Mouse (Mus musculus) stomach, embryonic 15.5 days (tissue): ENCODE data around the gene Cldn10. TPM values are rescaled to one million over a fixed set of nuclear protein-coding genes. Genes with fewer than 3 reads are reported as not detected.
"Not testable (repeated sequence)": the region's sequence is repeated elsewhere in the genome, so short reads cannot be mapped to it uniquely, and the experiment has no call there.

Experiments used
- ATAC-seq: fragments of 200-750 bp; cut with Nextera tagmentation; 2 replicates; pipeline ENCODE4 v1.8.0; 2017; ENCODE audit warnings: low read depth, moderate number of reproducible peaks, moderate TSS enrichment; ENCODE audit not compliant: insufficient read depth, low FRiP score
- H3K27ac ChIP-seq: fragments of 300-500 bp; sonication (generic); 2 replicates; pipeline ENCODE4 v1.5.1; 2015; ENCODE audit warnings: mild to moderate bottlenecking, inconsistent platforms
- H3K27me3 ChIP-seq: fragments of 300-500 bp; sonication (generic); replicated peaks from 2 replicates; pipeline ENCODE4 v1.6.1; 2015; ENCODE audit warnings: inconsistent platforms
- H3K36me3 ChIP-seq: fragments of 300-500 bp; sonication (generic); 2 replicates; pipeline ENCODE4 v1.6.1; 2015; ENCODE audit warnings: inconsistent platforms
- H3K4me1 ChIP-seq: fragments of 300-500 bp; sonication (generic); 2 replicates; pipeline ENCODE4 v1.6.1; 2015; ENCODE audit warnings: inconsistent platforms
- H3K4me2 ChIP-seq: fragments of 300-500 bp; sonication (generic); 2 replicates; pipeline ENCODE4 v1.6.1; 2015; ENCODE audit warnings: mild to moderate bottlenecking, inconsistent platforms
- H3K4me3 ChIP-seq: fragments of 300-500 bp; sonication (generic); replicated peaks from 2 replicates; pipeline ENCODE4 v1.5.1; 2015; ENCODE audit warnings: inconsistent platforms
- H3K9ac ChIP-seq: fragments of 300-500 bp; sonication (generic); 2 replicates; pipeline ENCODE4 v1.6.1; 2015; ENCODE audit warnings: inconsistent platforms
- H3K9me3 ChIP-seq: fragments of 300-500 bp; sonication (generic); 2 replicates; pipeline ENCODE4 v1.6.1; 2016; ENCODE audit warnings: inconsistent platforms
- WGBS: fragments of 180-500 bp; shearing (Covaris S2); methylation state at CpG from one replicate; pipeline ENCODE4 v1.1.7; 2015; 5-methylcytosine and 5-hydroxymethylcytosine counted together
- polyA plus RNA-seq: library from polyadenylated mRNA; unstranded; fragments of >200 nt; fragmentation: Nextera tagmentation; extraction: Ambion mirVana; gene quantifications from 2 replicates; pipeline ENCODE4 v1.2.1, GENCODE M21; 2015

Cldn10 gene
- polyA plus RNA-seq, 1 experiment from 2014 or later = 70.1 TPM

- not testable (repeated sequence) for H3K4me2 ChIP-seq, H3K4me1 ChIP-seq
- 64% methylated on average over 2 of the region's 2 CpGs for WGBS
Observed at GRCm38 (mm10) chr14:118808183-118808582, 20.5 kb downstream of the Cldn10 start.

DNA sequence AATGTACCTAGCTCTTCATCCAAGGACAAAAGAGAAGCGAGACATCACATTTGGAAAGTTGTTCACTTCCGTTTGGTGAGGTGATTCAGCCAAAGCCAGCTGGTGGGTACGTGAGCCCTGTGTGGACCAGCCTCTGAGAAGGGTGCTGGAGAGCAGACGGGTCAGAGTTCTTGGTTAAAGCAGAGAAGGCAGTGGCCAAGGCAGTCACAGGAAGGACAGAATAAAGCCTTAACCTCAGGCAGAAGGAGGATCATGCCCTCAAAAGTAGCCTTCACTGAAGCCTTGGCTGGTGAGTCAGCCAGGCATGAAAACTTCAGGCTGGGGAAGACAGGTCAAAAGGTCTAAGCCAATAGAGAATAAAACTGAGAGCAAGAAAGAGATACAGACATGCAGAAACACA is 22.0 kb downstream of the Cldn10 start:
- H3K9ac ChIP-seq = no peak overlapping the region
- ATAC-seq = no peak
- H3K4me1 ChIP-seq = no peaks in the 10 kb centered on the region
- H3K36me3 ChIP-seq = no peaks in the 10 kb centered on the region
- H3K27me3 ChIP-seq = no peaks in the 10 kb centered on the region
- H3K4me3 ChIP-seq = no peak overlapping the region
- H3K27ac ChIP-seq = no peak overlapping the region
- H3K4me2 ChIP-seq = no peak overlapping the region
- 77% methylated on average over 4 of the region's 4 CpGs for WGBS
- H3K9me3 ChIP-seq = no peaks in the 10 kb centered on the region

More at GRCm38 (mm10) chr14:118808183-118808582, 20.5 kb downstream of the Cldn10 start:
- not testable (repeated sequence) for H3K27ac ChIP-seq, H3K4me3 ChIP-seq, ATAC-seq, H3K36me3 ChIP-seq, H3K27me3 ChIP-seq, H3K9me3 ChIP-seq, H3K9ac ChIP-seq

DNA sequence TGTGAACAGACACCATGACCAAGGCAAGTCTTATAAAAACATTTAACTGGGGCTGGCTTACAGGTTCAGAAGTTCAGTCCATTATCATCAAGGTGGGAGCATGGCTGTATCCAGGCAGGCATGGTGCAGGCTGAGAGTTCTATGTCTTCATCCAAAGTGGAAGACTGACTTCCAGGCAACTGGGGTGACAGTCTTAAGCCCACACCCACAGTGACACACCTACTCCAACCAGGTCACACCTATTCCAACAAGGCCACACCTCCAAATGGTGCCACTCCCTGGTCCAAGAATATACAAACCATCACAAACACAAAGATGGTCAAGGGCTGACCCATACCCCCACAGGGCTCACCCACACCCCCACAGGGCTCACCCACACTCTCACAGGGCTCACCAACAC is 23.5 kb downstream of the Cldn10 start:
- not testable (repeated sequence) for H3K36me3 ChIP-seq, H3K4me3 ChIP-seq, H3K9ac ChIP-seq, H3K27ac ChIP-seq, H3K9me3 ChIP-seq, H3K27me3 ChIP-seq, H3K4me2 ChIP-seq, ATAC-seq, H3K4me1 ChIP-seq

GRCm38 (mm10) chr14:118813111-118813510 is 25.4 kb downstream of the Cldn10 start:
- H3K4me3 ChIP-seq = no peak overlapping the region
- no peak overlapping the region for H3K27ac ChIP-seq
- H3K4me1 ChIP-seq = no peaks in the 10 kb centered on the region
- H3K4me2 ChIP-seq = no peak overlapping the region
- ATAC-seq = no peak
- 68% methylated on average over 7 of the region's 7 CpGs for WGBS
- no peaks in the 10 kb centered on the region for H3K9me3 ChIP-seq
- H3K27me3 ChIP-seq = no peaks in the 10 kb centered on the region
- H3K9ac ChIP-seq = no peak overlapping the region
- H3K36me3 ChIP-seq = no peaks in the 10 kb centered on the region

DNA sequence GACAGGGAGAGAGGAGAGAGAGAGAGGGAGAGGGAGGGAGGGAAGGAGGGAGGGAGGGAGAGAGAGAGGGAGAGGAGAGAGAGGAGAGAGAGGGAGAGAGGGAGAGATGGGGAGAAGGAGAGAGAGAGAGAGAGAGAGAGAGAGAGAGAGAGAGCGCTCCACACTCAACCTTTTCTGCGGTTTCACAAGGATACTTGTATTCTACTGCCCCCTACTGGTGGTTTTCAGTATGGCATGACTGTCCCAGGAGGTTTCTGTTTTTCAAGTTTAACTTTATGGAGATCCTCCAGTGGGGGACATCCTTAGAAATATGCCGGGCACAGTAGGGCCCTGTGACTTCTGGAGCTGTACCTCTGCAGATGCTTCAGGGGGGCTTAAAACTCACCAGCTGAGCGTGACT is 28.8 kb downstream of the Cldn10 start:
- H3K36me3 ChIP-seq = no peaks in the 10 kb centered on the region
- no peak overlapping the region for H3K4me3 ChIP-seq
- 22% methylated on average over 4 of the region's 4 CpGs for WGBS
- no peak for ATAC-seq
- H3K27ac ChIP-seq = no peak overlapping the region
- H3K9ac ChIP-seq = no peak overlapping the region
- H3K27me3 ChIP-seq = no peaks in the 10 kb centered on the region
- no peak overlapping the region for H3K4me2 ChIP-seq
- H3K4me1 ChIP-seq = no peaks in the 10 kb centered on the region
- no peaks in the 10 kb centered on the region for H3K9me3 ChIP-seq

DNA sequence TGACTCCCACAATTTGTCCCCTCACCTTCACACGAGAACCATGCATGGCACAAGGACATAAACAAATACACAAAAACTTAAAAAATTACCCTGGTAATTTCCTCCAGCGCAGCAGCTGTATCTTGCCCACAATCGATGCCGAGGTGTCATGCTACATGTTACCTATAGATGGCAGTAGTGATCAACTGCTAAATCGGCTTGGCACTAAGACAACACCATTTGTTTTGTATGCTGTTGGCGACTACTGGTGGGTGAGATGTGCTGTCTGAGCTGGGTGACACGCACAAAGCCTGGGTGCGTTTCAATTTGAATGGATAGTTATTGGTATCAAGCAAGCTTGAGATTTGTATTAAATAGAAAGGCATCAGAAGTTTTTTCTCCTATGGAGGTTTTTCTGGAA is 32.4 kb downstream of the Cldn10 start:
- Histone ChIP-seq H3K36me3 (no peaks in the 10 kb centered on the region), H3K4me3 (no peak overlapping the region), H3K9ac (no peak overlapping the region), H3K27ac (no peak overlapping the region), H3K9me3 (no peaks in the 10 kb centered on the region), H3K4me2 (no peak overlapping the region), H3K27me3 (no peaks in the 10 kb centered on the region), H3K4me1 (no peaks in the 10 kb centered on the region)
- WGBS = 10% methylated on average over 8 of the region's 8 CpGs
- ATAC-seq = no peak

DNA sequence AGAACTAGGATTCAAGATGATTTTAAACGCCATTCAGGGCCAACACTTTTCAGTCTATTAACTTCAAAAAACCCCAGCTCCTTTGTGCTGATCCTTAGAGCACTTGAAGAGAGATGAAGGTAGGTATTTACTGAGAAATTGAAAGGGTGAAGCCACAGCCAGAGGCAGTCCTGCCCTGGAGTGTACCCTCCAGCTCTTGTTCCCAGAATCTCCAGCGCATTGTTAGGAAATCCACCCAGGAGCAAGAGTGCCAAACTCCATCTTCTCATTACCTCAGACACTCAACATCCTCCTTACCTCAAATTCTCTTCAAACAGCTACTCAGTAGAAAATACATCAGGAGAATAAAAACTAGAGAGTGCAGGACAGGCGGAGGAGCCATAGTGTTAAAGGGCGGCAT is 35.1 kb downstream of the Cldn10 start:
- no peak overlapping the region for H3K27ac ChIP-seq
- H3K9ac ChIP-seq = no peak overlapping the region
- no peak overlapping the region for H3K4me2 ChIP-seq
- H3K9me3 ChIP-seq = no peaks in the 10 kb centered on the region
- H3K4me3 ChIP-seq = no peak overlapping the region
- H3K27me3 ChIP-seq = no peaks in the 10 kb centered on the region
- H3K4me1 ChIP-seq = no peaks in the 10 kb centered on the region
- ATAC-seq = no peak
- 85% methylated on average over 4 of the region's 4 CpGs for WGBS
- no peaks in the 10 kb centered on the region for H3K36me3 ChIP-seq

GRCm38 (mm10) chr14:118823313-118823712 is 35.6 kb downstream of the Cldn10 start:
- no peak overlapping the region for H3K27ac ChIP-seq
- H3K4me1 ChIP-seq = no peaks in the 10 kb centered on the region
- 65% methylated on average over 6 of the region's 6 CpGs for WGBS
- no peaks in the 10 kb centered on the region for H3K36me3 ChIP-seq
- H3K9ac ChIP-seq = no peak overlapping the region
- no peak for ATAC-seq
- no peak overlapping the region for H3K4me2 ChIP-seq
- H3K27me3 ChIP-seq = no peaks in the 10 kb centered on the region
- no peaks in the 10 kb centered on the region for H3K9me3 ChIP-seq
- no peak overlapping the region for H3K4me3 ChIP-seq

- Histone ChIP-seq H3K36me3 (no peaks in the 10 kb centered on the region), H3K27ac (no peak overlapping the region), H3K9me3 (no peaks in the 10 kb centered on the region), H3K4me2 (no peak overlapping the region), H3K27me3 (no peaks in the 10 kb centered on the region), H3K4me1 (no peaks in the 10 kb centered on the region), H3K9ac (no peak overlapping the region), H3K4me3 (no peak overlapping the region)
- WGBS = 68% methylated on average over 8 of the region's 8 CpGs
- no peak for ATAC-seq
Observed at GRCm38 (mm10) chr14:118826346-118826745, 38.6 kb downstream of the Cldn10 start.

DNA sequence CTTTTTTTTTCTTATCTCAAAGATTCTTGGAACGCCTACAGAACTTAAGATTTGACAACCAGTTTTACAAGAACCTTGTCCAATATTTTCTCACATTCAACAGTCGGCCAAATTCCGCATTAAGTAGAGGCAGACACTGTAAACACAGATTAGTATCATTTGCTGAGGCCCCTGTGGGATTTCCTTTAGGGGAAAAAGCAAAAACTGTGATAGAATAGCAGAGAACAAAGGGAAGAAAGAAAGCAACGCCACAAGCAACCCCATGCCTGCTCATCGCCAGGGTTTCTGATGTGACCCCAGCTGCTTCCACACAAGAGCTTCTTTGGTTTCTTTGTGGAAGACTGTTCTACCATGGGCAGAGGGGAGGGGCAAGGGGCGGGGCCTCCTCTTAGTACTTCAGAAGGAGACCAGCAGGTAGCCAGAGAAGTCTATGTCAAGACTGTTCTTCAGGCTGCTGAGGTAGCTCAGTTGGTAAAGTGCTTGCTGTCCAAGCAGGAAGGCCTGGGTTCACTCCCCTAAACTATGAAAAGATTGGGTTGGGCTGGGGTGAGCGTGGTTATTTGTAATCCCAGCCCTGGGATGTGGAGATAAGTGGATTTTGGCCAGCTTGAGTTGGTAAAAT is 39.7 kb downstream of the Cldn10 start:
- H3K36me3 ChIP-seq = no peaks in the 10 kb centered on the region
- no peak overlapping the region for H3K4me3 ChIP-seq
- 37% methylated on average over 7 of the region's 7 CpGs for WGBS
- no peak overlapping the region for H3K27ac ChIP-seq
- H3K4me2 ChIP-seq = no peak overlapping the region
- no peaks in the 10 kb centered on the region for H3K4me1 ChIP-seq
- no peak for ATAC-seq
- no peak overlapping the region for H3K9ac ChIP-seq
- H3K27me3 ChIP-seq = no peaks in the 10 kb centered on the region
- H3K9me3 ChIP-seq = no peaks in the 10 kb centered on the region

- ATAC-seq = no peak
- no peak overlapping the region for H3K27ac ChIP-seq
- no peaks in the 10 kb centered on the region for H3K36me3 ChIP-seq
Observed at GRCm38 (mm10) chr14:118829331-118830095, 41.8 kb downstream of the Cldn10 start.

GRCm38 (mm10) chr14:118831597-118831996 is 43.9 kb downstream of the Cldn10 start:
- Histone ChIP-seq H3K36me3 (no peaks in the 10 kb centered on the region), H3K27ac (no peak overlapping the region), H3K9ac (no peak overlapping the region), H3K4me3 (no peak overlapping the region), H3K4me1 (peaks cover 5% of the 10 kb centered on the region; the same call in 1 of the 2 replicates), H3K4me2 (no peak overlapping the region), H3K27me3 (no peaks in the 10 kb centered on the region), H3K9me3 (no peaks in the 10 kb centered on the region)
- ATAC-seq = no peak
- WGBS = 65% methylated on average over 4 of the region's 4 CpGs

More at GRCm38 (mm10) chr14:118829331-118830095, 41.8 kb downstream of the Cldn10 start:
- Histone ChIP-seq H3K9ac (no peak overlapping the region), H3K4me2 (no peak overlapping the region), H3K4me3 (no peak overlapping the region), H3K9me3 (no peaks in the 10 kb centered on the region), H3K27me3 (no peaks in the 10 kb centered on the region), H3K4me1 (peaks cover 4% of the 10 kb centered on the region; the same call in 1 of the 2 replicates)
- 91% methylated on average over 11 of the region's 11 CpGs for WGBS
